Mouse (Mus musculus) liver, embryonic 14.5 days (tissue): ENCODE data around the gene Avpi1. TPM values are rescaled to one million over a fixed set of nuclear protein-coding genes. Genes with fewer than 3 reads are reported as not detected.

ENCODE experiments used
- ATAC-seq: fragments of 200-750 bp; cut with Nextera tagmentation; 2 replicates; pipeline ENCODE4 v1.8.0; 2017; ENCODE audit warnings: moderate number of reproducible peaks, mild to moderate bottlenecking, moderate library complexity; ENCODE audit not compliant: insufficient read depth
- DNase-seq, 3 experiments: peaks; one replicate each; pipeline ENCODE4 v3.0.0-alpha.2; 2012 to 2013; ENCODE audit warnings: low read depth in 3 of 3, low spot score in 3 of 3
- H3K27ac ChIP-seq: fragments of 300-500 bp; sonication (generic); 2 replicates; pipeline ENCODE4 v1.5.1; 2014; ENCODE audit warnings: moderate library complexity, mild to moderate bottlenecking, control low read depth, inconsistent platforms
- H3K27me3 ChIP-seq: fragments of 300-500 bp; sonication (generic); 2 replicates; pipeline ENCODE4 v1.6.1; 2014; ENCODE audit warnings: mild to moderate bottlenecking, low read length, moderate library complexity; ENCODE audit not compliant: control insufficient read depth, insufficient read depth
- H3K36me3 ChIP-seq: fragments of 300-500 bp; sonication (generic); replicated peaks from 2 replicates; pipeline ENCODE4 v1.6.1; 2014; ENCODE audit warnings: low read depth; ENCODE audit not compliant: control insufficient read depth, insufficient read depth
- H3K4me1 ChIP-seq, 2 experiments: fragments of 200-500 bp in 1 of 2; fragments of 300-500 bp in 1 of 2; sonication (generic) in 1 of 2; replicated peaks; 2 replicates each; pipeline ENCODE4 v1.6.1; 2012 to 2014; ENCODE audit warnings: antibody characterized with exemption in 1 of 2, inconsistent platforms in 1 of 2, low read length in 1 of 2; ENCODE audit not compliant: control insufficient read depth in 2 of 2, insufficient read depth in 2 of 2
- H3K4me2 ChIP-seq: fragments of 300-500 bp; sonication (generic); 2 replicates; pipeline ENCODE4 v1.6.1; 2014; ENCODE audit warnings: low read depth, mild to moderate bottlenecking, control low read depth, moderate library complexity
- H3K4me3 ChIP-seq, 2 experiments: fragments of 200-500 bp in 1 of 2; fragments of 300-500 bp in 1 of 2; sonication (generic) in 1 of 2; 2 replicates each; pipeline ENCODE4 v1.5.1; 2012 to 2014; ENCODE audit warnings: low read depth in 2 of 2, low read length in 2 of 2, mild to moderate bottlenecking in 2 of 2, control low read depth in 1 of 2, inconsistent platforms in 1 of 2, moderate library complexity in 1 of 2; ENCODE audit not compliant: insufficient read depth in 1 of 2
- H3K9ac ChIP-seq: fragments of 300-500 bp; sonication (generic); replicated peaks from 2 replicates; pipeline ENCODE4 v1.6.1; 2014; ENCODE audit warnings: mild to moderate bottlenecking, control low read depth, moderate library complexity
- H3K9me3 ChIP-seq: fragments of 300-500 bp; sonication (generic); 2 replicates; pipeline ENCODE4 v1.6.1; 2016; ENCODE audit warnings: low read length, mixed read lengths; ENCODE audit not compliant: control insufficient read depth
- CTCF ChIP-seq: IDR thresholded peaks from 2 replicates; pipeline ENCODE4 v1.5.1; 2016; ENCODE audit warnings: antibody characterized with exemption, low read depth, control low read depth
- EP300 ChIP-seq: IDR thresholded peaks from 2 replicates; pipeline ENCODE4 v1.6.1; 2016; ENCODE audit warnings: antibody characterized with exemption, low read depth
- WGBS: fragments of 180-500 bp; shearing (Covaris S2); extraction: QIAGEN DNeasy Blood & Tissue Kit; methylation state at CpG from one replicate; pipeline ENCODE4 v1.1.7; 2014; ENCODE audit not compliant: insufficient replicate concordance; 5-methylcytosine and 5-hydroxymethylcytosine counted together
- polyA plus RNA-seq, 2 experiments: library from polyadenylated mRNA; depleted of rRNA in 1 of 2; stranded (reverse) in 1 of 2; unstranded in 1 of 2; fragments of >200 nt; fragmentation: Nextera tagmentation in 1 of 2; extraction: Ambion mirVana in 1 of 2; gene quantifications; 2 replicates each; pipeline versions ENCODE4 v1.2.1 to v1.2.3; 2012 to 2014

Avpi1 gene
- polyA plus RNA-seq, 2 experiments, result 7.2 to 20.4 TPM

DNA sequence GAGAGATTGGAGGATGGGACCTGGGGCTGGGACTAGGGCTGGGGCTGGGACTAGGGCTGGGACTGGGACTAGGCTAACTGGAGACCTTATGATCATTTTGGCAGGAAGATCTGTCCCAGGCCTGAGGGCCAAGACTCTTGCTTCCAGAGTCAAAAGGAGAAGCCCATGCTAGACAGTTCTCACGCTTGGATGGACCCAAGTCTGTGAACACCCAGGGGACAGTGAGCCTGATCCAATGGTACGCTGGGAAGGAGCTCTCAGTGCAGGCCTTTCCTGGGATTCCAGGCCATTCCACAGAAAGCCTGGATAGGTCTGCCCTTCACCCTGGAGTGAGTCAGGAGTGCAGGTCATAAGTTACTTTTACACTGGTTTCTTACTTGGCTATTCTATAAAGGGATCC, 53.8 kb downstream of the Avpi1 start:
- WGBS, result 67% methylated on average over 2 of the region's 2 CpGs
- no peak for ATAC-seq

More for the DNA sequence above, 53.8 kb downstream of the Avpi1 start:
- Histone ChIP-seq H3K27ac (no peak overlapping the region), H3K4me3 (no peak overlapping the region), H3K36me3 (no peaks in the 10 kb centered on the region), H3K27me3 (no peaks in the 10 kb centered on the region), H3K9ac (no peak overlapping the region), H3K4me2 (no peak overlapping the region), H3K9me3 (no peaks in the 10 kb centered on the region), H3K4me1 (peaks cover 0 to 15% of the 10 kb centered on the region in 2 experiments; a peak in 3 of 4 replicates)
- no peak for TF ChIP-seq CTCF
- no peak for TF ChIP-seq EP300
- DNase-seq, result no peak

Other genes with a start within 250 kb of the Avpi1 start
- 4.8 and 6.0 TPM in 2 replicates for gene Rrp12, start 232.9 kb downstream of the Avpi1 start, polyA plus RNA-seq (2012; rRNA removed)
- 5.0 and 7.4 TPM in 2 replicates for gene Rrp12, start 232.9 kb downstream of the Avpi1 start, polyA plus RNA-seq (2014; fragmentation: Nextera tagmentation; extraction: Ambion mirVana)
- 100.0 and 123 TPM in 2 replicates for gene Pgam1, start 217.1 kb downstream of the Avpi1 start, polyA plus RNA-seq (2012; rRNA removed)
- 172 and 190 TPM in 2 replicates for gene Pgam1, start 217.1 kb downstream of the Avpi1 start, polyA plus RNA-seq (2014; fragmentation: Nextera tagmentation; extraction: Ambion mirVana)
- 17.9 and 20.4 TPM in 2 replicates for gene Exosc1, start 195.6 kb downstream of the Avpi1 start, polyA plus RNA-seq (2012; rRNA removed)
- gene Exosc1, start 195.6 kb downstream of the Avpi1 start, polyA plus RNA-seq (2014; fragmentation: Nextera tagmentation; extraction: Ambion mirVana), result 38.8 and 40.1 TPM in 2 replicates
- gene Zdhhc16, start 195.6 kb downstream of the Avpi1 start, polyA plus RNA-seq (2012; rRNA removed), result 25.6 and 27.0 TPM in 2 replicates
- 25.9 and 28.5 TPM in 2 replicates for gene Zdhhc16, start 195.6 kb downstream of the Avpi1 start, polyA plus RNA-seq (2014; fragmentation: Nextera tagmentation; extraction: Ambion mirVana)
- 18.2 and 18.5 TPM in 2 replicates for gene Mms19, start 147.9 kb downstream of the Avpi1 start, polyA plus RNA-seq (2012; rRNA removed)
- 10.4 and 10.8 TPM in 2 replicates for gene Mms19, start 147.9 kb downstream of the Avpi1 start, polyA plus RNA-seq (2014; fragmentation: Nextera tagmentation; extraction: Ambion mirVana)
- gene Ubtd1, start 147.3 kb downstream of the Avpi1 start, polyA plus RNA-seq (2012; rRNA removed), result 4.2 and 4.4 TPM in 2 replicates
- gene Ubtd1, start 147.3 kb downstream of the Avpi1 start, polyA plus RNA-seq (2014; fragmentation: Nextera tagmentation; extraction: Ambion mirVana), result 1.9 and 2.0 TPM in 2 replicates
- gene Ankrd2, start 93.1 kb downstream of the Avpi1 start, polyA plus RNA-seq (2012; rRNA removed), result 0.08 TPM in 1 of 2 replicates, not detected in the other
- not detected in 2 replicates for gene Ankrd2, start 93.1 kb downstream of the Avpi1 start, polyA plus RNA-seq (2014; fragmentation: Nextera tagmentation; extraction: Ambion mirVana)
- 22.1 and 25.8 TPM in 2 replicates for gene Hoga1, start 83.4 kb downstream of the Avpi1 start, polyA plus RNA-seq (2012; rRNA removed)
- 30.4 and 36.8 TPM in 2 replicates for gene Hoga1, start 83.4 kb downstream of the Avpi1 start, polyA plus RNA-seq (2014; fragmentation: Nextera tagmentation; extraction: Ambion mirVana)
- gene 4933411K16Rik, start 76.8 kb downstream of the Avpi1 start, polyA plus RNA-seq (2012; rRNA removed), result 0.92 and 1.1 TPM in 2 replicates
- not detected in 2 replicates for gene 4933411K16Rik, start 76.8 kb downstream of the Avpi1 start, polyA plus RNA-seq (2014; fragmentation: Nextera tagmentation; extraction: Ambion mirVana)
- gene Morn4, start 42.7 kb downstream of the Avpi1 start, polyA plus RNA-seq (2012; rRNA removed), result 1.5 and 1.6 TPM in 2 replicates
- 1.4 TPM in 2 replicates for gene Morn4, start 42.7 kb downstream of the Avpi1 start, polyA plus RNA-seq (2014; fragmentation: Nextera tagmentation; extraction: Ambion mirVana)
- gene Pi4k2a, start 38.6 kb downstream of the Avpi1 start, polyA plus RNA-seq (2012; rRNA removed), result 8.1 and 8.6 TPM in 2 replicates
- 9.1 and 11.6 TPM in 2 replicates for gene Pi4k2a, start 38.6 kb downstream of the Avpi1 start, polyA plus RNA-seq (2014; fragmentation: Nextera tagmentation; extraction: Ambion mirVana)
- 7.6 and 8.6 TPM in 2 replicates for gene Marveld1, start 18.3 kb upstream of the Avpi1 start, polyA plus RNA-seq (2012; rRNA removed)
- gene Marveld1, start 18.3 kb upstream of the Avpi1 start, polyA plus RNA-seq (2014; fragmentation: Nextera tagmentation; extraction: Ambion mirVana), result 1.6 and 2.4 TPM in 2 replicates
- 6.8 and 8.5 TPM in 2 replicates for gene Zfyve27, start 34.9 kb upstream of the Avpi1 start, polyA plus RNA-seq (2012; rRNA removed)
- 3.9 and 4.2 TPM in 2 replicates for gene Zfyve27, start 34.9 kb upstream of the Avpi1 start, polyA plus RNA-seq (2014; fragmentation: Nextera tagmentation; extraction: Ambion mirVana)
- not detected in 2 replicates for gene Sfrp5, start 73.2 kb upstream of the Avpi1 start, polyA plus RNA-seq (2012; rRNA removed)
- gene Sfrp5, start 73.2 kb upstream of the Avpi1 start, polyA plus RNA-seq (2014; fragmentation: Nextera tagmentation; extraction: Ambion mirVana), result 0.05 TPM in 1 of 2 replicates, not detected in the other
- gene Golga7b, start 118.5 kb upstream of the Avpi1 start, polyA plus RNA-seq (2012; rRNA removed), result 0.02 TPM in 1 of 2 replicates, not detected in the other
- not detected in 2 replicates for gene Golga7b, start 118.5 kb upstream of the Avpi1 start, polyA plus RNA-seq (2014; fragmentation: Nextera tagmentation; extraction: Ambion mirVana)